Mouse (Mus musculus): ENCODE results near the gene Slc4a1. TPM values are rescaled to one million over a fixed set of nuclear protein-coding genes. Genes with fewer than 3 reads are reported as not detected.
"Not testable (repeated sequence)": the region's sequence is repeated elsewhere in the genome, so short reads cannot be mapped to it uniquely, and the experiment has no call there.

Gene Slc4a1
- 12.0 and 14.8 TPM in 2 replicates for total RNA-seq (2017)

DNA sequence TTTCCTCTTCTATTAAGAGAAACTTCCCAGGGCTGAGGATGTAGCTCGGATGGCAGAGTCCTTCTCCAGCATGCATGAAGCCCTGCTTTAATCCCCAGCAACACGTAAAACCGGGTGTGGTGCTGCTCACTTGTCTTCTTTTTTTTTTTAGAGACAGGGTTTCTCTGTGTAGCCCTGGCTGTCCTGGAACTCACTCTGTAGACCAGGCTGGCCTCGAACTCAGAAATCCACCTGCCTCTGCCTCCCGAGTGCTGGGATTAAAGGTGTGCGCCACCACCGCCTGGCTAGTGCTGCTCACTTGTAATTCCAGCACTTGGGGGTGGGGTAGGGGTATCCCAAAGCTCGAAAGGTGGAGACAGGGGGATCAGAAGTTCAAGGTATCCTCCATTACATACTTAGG lies at the start of gene Slc4a1:
Gene Slc4a1, minus strand, starts transcription at position 101 of the 400 bp plus-strand sequence.
- ATAC-seq (ENCODE audit: extremely low read depth, insufficient number of reproducible peaks, low FRiP score, poor library complexity, severe bottlenecking) = not testable (repeated sequence)

GRCm38 (mm10) chr11:102415034-102415802 lies 49.2 kb upstream of the Slc4a1 start:
- ATAC-seq (ENCODE audit: extremely low read depth, insufficient number of reproducible peaks, low FRiP score, poor library complexity, severe bottlenecking) = no peak

DNA sequence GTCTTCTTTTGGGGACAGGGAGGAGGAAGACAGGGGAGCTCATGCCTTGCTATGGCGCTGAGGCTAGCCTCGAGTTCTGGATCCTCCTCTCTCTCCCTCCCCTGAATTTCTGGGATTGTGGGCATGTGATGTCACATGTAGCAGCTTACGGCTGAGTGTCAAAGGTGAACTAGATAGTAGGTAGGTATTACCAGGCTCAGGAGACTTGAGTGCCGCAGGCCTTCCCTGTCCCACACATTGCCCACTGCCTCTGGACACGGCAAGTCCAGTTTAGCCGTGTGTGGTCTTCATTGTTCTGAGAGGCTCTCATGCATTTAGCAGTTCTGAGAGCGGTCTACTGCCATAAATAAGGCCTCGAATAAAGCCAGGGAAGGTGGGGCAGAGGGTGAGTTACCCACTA lies 47.1 kb upstream of the Slc4a1 start:
- ATAC-seq (ENCODE audit: extremely low read depth, insufficient number of reproducible peaks, low FRiP score, poor library complexity, severe bottlenecking) = no peak

GRCm38 (mm10) chr11:102411704-102412103 lies 45.7 kb upstream of the Slc4a1 start:
- ATAC-seq (ENCODE audit: extremely low read depth, insufficient number of reproducible peaks, low FRiP score, poor library complexity, severe bottlenecking) = peak; percentile 58

DNA sequence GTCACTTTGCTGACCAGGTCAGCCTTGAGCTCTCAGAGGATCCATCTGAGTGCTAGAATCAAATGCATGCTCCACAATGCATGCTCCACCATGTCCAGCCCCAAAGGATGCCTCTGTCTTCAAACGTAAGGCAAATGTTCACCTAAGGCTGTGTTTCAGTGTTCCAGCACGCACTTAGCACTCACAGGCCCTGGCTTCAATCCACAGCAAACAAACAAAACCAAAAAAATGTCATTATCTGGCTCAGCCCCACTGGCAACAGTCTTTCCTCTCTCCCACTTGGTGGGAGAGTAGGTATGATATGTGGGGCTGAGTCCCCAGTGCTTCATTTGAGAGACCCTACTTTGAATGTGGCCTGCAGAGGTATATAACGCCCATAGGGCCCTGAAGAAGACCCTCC lies 45.1 kb upstream of the Slc4a1 start:
- no peak for ATAC-seq (ENCODE audit: extremely low read depth, insufficient number of reproducible peaks, low FRiP score, poor library complexity, severe bottlenecking)

- not testable (repeated sequence) for ATAC-seq (ENCODE audit: extremely low read depth, insufficient number of reproducible peaks, low FRiP score, poor library complexity, severe bottlenecking)
Observed at GRCm38 (mm10) chr11:102410345-102410744, 44.3 kb upstream of the Slc4a1 start.

DNA sequence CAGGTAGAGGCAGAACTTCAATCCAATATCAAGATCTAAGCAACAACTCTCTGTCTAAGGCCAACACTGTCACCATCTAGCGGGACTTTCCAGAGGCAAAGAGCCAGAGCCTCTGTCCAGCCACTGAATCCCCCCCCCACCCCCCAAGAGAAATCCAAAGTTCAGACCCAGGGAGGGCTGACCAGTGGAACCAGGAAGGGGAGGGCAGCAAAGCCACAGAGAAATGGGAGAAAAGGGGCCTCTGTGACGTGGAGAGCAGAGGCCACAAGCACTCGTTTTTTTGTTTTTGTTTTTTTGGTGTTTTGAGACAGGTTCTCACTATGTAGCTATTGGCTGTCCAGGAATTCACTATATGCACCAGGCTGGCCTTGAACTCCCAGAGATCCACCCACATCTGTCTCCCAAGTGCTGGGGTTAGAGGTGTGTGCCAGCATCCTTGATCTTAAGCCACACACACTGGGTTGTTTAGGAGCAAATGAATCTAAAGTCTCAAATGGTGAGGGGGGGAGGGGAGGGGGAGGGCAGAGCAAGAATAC lies 43.9 kb upstream of the Slc4a1 start:
- ATAC-seq (ENCODE audit: extremely low read depth, insufficient number of reproducible peaks, low FRiP score, poor library complexity, severe bottlenecking) = no peak

- no peak for ATAC-seq (ENCODE audit: extremely low read depth, insufficient number of reproducible peaks, low FRiP score, poor library complexity, severe bottlenecking)
Observed at GRCm38 (mm10) chr11:102408888-102409794, 43.1 kb upstream of the Slc4a1 start.

DNA sequence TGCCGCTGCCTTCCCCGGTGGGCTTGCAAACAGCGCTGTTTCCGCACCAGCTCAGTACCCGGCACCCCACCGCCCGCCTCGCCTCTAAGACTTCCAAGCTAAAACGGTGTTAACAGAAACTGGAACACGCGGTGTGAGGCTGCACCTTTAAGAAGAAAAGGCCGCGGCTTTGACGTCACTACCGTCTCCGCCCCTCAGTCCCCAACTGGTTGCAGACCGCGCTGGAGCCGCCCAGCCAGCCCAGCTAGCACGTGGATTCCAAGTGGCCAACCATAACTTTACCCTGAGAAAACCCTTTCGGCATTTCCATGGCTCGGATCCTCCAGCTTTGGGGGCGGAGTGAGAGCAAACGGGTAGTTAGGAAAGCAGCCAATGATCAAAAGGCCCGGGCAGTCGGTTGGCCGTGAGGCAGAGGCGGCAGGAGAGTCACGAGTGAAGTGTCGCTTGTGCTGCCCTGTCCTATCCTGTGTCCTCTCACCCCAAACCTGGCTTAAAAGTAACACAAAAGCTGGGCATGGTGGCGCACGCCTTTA lies 42.4 kb upstream of the Slc4a1 start:
- peak; percentile 85 for ATAC-seq (ENCODE audit: extremely low read depth, insufficient number of reproducible peaks, low FRiP score, poor library complexity, severe bottlenecking)

DNA sequence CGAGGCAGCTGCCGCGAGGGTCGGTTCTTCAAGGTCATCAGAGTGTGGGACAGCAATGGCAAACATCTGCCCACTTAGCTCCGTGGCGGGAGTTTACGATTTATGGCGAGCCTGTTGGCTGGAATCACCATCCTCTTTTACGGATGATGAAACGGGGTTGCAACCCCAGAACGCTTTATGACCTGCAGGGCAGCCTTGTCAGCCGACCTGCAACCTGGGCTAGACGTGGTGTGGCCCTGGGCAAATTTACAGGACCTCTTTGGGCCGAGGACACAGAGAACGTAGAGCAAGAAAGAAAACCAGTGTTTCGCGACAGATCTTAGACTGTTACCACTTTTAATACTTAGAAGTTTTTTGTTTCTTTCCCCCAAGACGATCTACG lies 41.8 kb upstream of the Slc4a1 start, which contains the start of gene Slc25a39:
Gene Slc25a39, minus strand, starts transcription at position 113 of the 382 bp plus-strand sequence.
- ATAC-seq (ENCODE audit: extremely low read depth, insufficient number of reproducible peaks, low FRiP score, poor library complexity, severe bottlenecking) = no peak

DNA sequence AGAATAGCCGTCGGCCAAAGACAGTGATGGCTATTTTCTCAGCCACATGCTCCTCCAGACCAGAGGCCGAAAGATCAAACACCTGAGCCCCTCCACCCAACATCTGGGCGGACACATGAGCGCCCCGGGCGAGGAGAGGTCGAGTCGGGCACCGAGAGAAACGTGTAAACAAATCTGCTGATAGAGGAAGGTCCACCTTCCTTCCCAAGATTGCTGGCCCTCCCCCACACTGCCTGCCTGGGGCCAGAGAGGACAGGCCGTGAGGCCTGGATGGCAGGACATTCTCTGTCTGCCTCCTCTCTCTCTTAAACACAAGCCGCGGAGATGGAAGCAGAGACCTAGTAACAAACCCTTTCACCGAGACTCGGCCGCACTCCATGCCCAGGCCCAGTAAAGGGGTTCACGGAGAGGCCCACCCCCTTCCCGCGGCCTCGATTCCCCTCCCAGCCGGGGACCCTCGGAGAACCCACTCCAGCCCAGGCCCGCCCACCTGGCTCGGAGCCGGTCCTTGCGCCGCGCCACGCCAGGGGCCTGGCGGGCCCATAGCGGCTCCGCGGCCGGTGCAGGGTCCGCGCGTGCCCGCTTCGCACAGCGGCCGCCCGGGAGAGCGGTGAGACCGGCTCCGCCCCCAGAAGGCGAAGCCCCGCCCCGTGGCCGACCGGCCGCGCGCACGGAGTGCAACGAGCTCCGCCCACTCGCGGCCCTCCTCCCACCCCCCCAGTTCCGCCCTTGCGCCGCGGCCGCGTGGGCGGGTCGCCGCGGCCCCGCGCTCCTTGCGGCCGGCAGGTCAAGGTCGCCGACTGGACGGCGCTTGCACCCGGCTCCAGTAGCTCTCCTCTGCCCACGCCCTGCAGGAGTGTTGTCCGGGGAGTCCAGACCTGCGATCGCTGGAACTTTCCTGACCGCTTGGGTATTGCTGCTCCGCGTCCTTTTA lies 41.2 kb upstream of the Slc4a1 start:
- ATAC-seq (ENCODE audit: extremely low read depth, insufficient number of reproducible peaks, low FRiP score, poor library complexity, severe bottlenecking) = peak; percentile 53

DNA sequence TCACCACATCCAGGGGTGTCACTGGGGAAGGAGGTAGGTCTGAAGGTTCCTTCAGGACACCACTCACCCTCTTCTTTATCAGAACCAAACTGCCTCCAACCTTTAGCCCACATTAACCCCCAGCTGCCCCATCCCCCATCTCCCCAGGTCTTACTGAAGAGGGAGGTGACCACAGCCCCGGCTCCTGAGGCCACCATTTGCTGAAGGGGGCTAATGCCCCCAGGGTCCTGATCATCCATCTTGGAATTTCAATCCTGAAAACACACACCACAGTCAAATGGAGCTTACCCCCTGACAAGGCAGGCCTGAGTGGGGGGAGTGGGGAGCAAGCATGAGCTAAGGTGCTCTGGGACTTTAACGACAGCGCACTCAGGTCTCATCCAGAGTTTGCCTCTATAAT lies 40.4 kb upstream of the Slc4a1 start:
- no peak for ATAC-seq (ENCODE audit: extremely low read depth, insufficient number of reproducible peaks, low FRiP score, poor library complexity, severe bottlenecking)

DNA sequence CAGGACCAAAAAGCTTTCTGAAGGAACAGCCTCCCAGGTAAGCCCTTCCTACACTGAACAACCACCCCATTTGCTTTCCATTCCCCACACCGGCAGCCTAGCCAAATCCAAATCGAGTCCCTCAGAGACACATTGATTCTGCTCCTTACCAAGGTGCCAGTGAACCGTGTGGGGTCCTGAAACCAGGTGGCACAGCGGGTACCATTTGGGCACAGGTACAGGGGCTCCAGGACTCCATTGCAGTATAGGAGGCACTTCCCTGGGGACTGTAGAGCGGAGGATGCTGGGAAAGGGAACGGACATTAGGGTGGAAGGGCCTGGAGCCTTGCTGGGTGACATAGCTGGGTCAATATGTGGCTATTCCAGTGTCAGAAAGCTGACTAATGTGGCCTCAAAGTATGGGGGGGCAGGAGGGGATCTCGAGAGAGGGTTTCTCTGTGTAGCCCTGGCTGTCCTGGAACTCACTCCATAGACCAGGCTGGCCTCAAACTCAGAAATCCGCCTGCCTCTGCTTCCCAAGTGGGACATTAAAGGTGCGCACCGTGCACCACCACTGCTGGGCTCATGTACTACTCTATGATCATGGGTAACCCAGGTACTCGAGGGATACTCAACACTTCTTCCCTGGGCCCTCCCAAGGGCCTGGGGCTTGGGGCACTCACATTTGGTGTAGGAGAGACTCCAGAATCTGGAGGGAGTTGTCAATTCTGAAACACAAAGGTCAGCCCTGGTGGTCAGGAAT lies 39.7 kb upstream of the Slc4a1 start:
- no peak for ATAC-seq (ENCODE audit: extremely low read depth, insufficient number of reproducible peaks, low FRiP score, poor library complexity, severe bottlenecking)

DNA sequence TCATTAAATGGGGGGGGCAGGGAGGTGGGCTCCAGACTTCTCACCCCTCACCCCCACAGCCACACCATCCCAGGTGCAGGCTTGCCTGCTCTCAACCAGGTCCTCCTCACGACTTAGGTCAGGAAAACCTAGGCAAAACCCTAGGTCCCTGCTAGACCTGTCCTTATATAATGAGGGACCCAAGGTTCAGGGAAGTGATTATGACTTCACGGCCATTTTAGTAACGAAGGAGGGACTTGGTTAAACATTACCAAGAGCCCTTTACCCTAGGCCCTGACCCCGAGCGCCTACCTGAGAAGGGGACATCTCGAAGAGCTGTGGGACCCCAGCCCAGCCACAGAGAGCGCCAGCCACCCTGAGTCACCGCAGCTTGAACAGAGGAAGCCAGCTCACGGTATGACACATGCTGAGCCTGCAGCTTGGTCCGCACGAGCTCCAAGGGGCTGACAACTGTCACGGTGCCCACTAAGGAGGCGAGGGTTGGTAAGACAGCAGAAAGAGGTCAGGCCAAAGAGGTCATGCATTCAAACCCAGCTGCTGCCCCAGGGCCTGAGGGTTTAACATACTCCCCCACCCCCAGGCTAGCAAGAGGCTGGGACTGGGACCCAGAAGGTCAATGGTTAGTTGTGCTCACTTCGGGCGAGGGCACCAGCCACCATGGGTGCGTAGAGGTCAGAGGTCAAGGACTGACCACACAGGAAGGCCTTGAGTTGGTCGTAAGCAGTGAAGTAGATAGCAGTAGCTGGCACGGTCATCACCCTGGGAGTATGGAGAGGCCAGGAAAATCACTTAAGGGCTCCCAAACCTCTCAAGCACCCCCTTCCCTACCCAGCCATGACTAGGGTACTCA lies 38.4 kb upstream of the Slc4a1 start:
- no peak for ATAC-seq (ENCODE audit: extremely low read depth, insufficient number of reproducible peaks, low FRiP score, poor library complexity, severe bottlenecking)

GRCm38 (mm10) chr11:102403657-102404056 lies 37.7 kb upstream of the Slc4a1 start:
- ATAC-seq (ENCODE audit: extremely low read depth, insufficient number of reproducible peaks, low FRiP score, poor library complexity, severe bottlenecking) = no peak

- no peak for ATAC-seq (ENCODE audit: extremely low read depth, insufficient number of reproducible peaks, low FRiP score, poor library complexity, severe bottlenecking)
Observed at GRCm38 (mm10) chr11:102401898-102402500, 36.0 kb upstream of the Slc4a1 start.
